Mouse (Mus musculus) heart, adult 2 months (tissue): ENCODE data around the gene Abr.

Source experiments
- CTCF ChIP-seq: fragments of 200-600 bp; IDR thresholded peaks from 2 replicates; pipeline ENCODE4 v1.8.1; 2022; ENCODE audit warnings: antibody characterized with exemption, mild to moderate bottlenecking, moderate library complexity
- EP300 ChIP-seq: fragments of 200-500 bp; IDR thresholded peaks from 2 replicates; pipeline ENCODE4 v1.6.1; 2011; ENCODE audit warnings: low read depth, low read length, control low read depth; ENCODE audit not compliant: insufficient read depth
- POLR2A ChIP-seq: fragments of 200-500 bp; IDR thresholded peaks from 2 replicates; pipeline ENCODE4 v1.6.1; 2011; ENCODE audit warnings: mild to moderate bottlenecking, low read depth, low read length, control low read depth; ENCODE audit not compliant: insufficient read depth

GRCm38 (mm10) chr11:76476376-76477094 is 145.6 kb downstream of the Abr start:
- no peak for TF ChIP-seq CTCF
- no peak for TF ChIP-seq POLR2A
- TF ChIP-seq EP300: no peak
